Mouse (Mus musculus) retina, postnatal 7 days (tissue): ENCODE results near the gene Kbtbd6.
A peak's percentile ranks its signal among the peaks of the same experiment; 100 is the strongest.

ENCODE experiments used
- DNase-seq: peaks from one replicate; pipeline ENCODE4 v3.0.0-alpha.2; 2012; ENCODE audit warnings: low read depth, low spot score

Gene Kbtbd6

GRCm38 (mm10) chr14:79481339-79482151 lies 29.9 kb downstream of the Kbtbd6 start, which contains the start of gene Wbp4:
Wbp4 (minus strand) TSS chr14:79481520.
- DNase-seq = peak; percentile 89

GRCm38 (mm10) chr14:79482251-79482661 lies 30.6 kb downstream of the Kbtbd6 start:
- DNase-seq = peak; percentile 21

GRCm38 (mm10) chr14:79482747-79483355 lies 31.2 kb downstream of the Kbtbd6 start:
- DNase-seq = no peak

DNA sequence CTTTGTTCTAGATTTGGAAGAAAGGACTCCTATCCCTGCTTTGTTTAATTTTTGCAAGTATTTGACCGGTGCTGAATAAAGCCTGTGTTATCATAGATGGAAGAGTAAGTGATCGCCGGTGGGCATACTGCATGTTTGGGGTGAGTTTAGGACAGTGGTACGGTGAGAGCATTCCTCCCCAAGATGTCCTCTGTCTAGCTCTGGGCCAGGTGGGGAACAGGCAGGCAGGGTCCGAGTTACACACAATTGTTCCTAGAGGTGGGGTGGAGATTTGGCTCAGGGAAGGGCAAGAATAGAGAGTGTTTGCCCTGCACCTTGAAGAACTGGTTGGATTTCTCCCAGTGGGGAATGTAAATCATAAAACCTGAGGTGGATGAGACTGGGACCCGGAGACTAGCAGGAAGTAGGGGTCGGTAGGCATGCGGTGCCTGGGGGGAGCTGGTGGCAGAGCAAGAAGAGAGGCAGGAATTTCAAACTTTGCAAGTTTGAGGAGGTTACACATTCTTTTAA lies 32.0 kb downstream of the Kbtbd6 start:
- DNase-seq = no peak

- no peak for DNase-seq
These were observed 35.0 kb downstream of the Kbtbd6 start for GRCm38 (mm10) chr14:79486617-79486992.

- DNase-seq = peak; percentile 21
These were observed 35.5 kb downstream of the Kbtbd6 start for GRCm38 (mm10) chr14:79486993-79487731.

- DNase-seq = no peak
These were observed 36.9 kb downstream of the Kbtbd6 start for GRCm38 (mm10) chr14:79488531-79488930.

DNA sequence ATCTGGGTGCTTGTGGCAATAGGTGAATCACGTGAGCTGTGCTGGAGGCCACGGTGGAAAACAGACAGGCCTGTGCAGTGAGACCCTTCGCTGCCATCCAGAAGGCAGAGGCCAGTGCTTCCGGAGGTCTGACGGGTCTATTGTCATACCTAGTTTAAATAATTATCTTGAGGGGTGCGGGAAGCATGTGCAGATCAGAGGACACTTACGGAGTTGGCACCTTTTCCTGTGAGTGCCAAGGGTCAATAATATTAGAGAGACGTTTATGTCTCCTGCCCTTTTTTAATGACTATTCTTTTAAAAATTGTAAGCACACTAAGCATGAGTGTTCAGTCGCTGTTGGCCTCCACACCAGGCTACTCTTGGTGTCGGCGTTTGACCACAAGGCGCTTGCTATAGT lies 37.5 kb downstream of the Kbtbd6 start:
- no peak for DNase-seq

DNA sequence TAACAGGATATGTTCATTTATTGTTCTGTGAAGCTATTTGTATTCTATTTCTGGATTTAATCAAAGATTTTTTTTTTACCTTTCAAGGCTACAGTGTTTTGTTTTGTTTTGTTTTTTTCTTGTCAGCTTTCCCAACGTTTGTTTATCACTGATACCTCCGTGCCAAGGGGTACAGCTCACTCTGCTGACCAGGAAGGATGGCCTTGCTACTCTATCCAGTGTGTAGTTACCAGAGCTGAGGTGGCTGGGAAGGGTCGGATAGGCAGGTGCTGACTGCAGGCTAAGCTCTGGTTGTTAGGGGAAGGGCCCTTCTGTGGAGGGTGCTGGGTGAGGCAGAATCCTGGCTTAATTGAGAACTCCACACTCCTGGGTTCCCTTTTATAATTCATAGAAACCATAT lies 38.6 kb downstream of the Kbtbd6 start:
- DNase-seq = no peak

- no peak for DNase-seq
These were observed 42.7 kb downstream of the Kbtbd6 start for GRCm38 (mm10) chr14:79494349-79494748.

GRCm38 (mm10) chr14:79499326-79499725 lies 47.7 kb downstream of the Kbtbd6 start:
- DNase-seq = no peak

GRCm38 (mm10) chr14:79500756-79501155 lies 49.1 kb downstream of the Kbtbd6 start:
- DNase-seq = no peak

- DNase-seq = no peak
These were observed 51.9 kb downstream of the Kbtbd6 start for GRCm38 (mm10) chr14:79503371-79504075.
